Mouse (Mus musculus) cerebellum, postnatal 10 days (tissue): ENCODE results near the gene Smcp.
A peak's percentile ranks its signal among the peaks of the same experiment; 100 is the strongest.

Experiments
- DNase-seq, 2 experiments: peaks; one replicate each; pipeline ENCODE4 v3.0.0; 2021; ENCODE audit warnings: mixed read lengths in 2 of 2

The Smcp gene

DNA sequence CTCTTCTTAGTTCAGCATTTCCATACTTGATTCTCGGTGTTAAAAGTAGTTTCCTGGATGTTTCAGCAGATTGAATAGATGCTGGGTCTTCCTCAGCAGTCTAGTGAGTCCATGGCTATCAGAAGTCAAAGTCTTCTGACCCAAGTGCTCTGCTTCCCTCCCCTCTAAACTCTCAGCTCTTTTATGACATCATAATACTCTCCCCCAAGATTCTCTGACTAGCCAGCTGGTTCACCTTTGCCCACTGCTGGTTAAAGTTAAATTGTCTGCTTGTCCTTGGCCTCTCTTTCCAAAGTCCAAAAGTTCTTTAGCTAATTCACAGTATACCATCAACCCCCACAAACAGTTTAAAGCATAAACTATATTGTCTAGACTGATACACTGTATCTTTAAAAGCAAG, at the start of gene Smcp:
Gene Smcp, minus strand, starts transcription at position 140 of the 400 bp plus-strand sequence.
- no peak for DNase-seq

DNA sequence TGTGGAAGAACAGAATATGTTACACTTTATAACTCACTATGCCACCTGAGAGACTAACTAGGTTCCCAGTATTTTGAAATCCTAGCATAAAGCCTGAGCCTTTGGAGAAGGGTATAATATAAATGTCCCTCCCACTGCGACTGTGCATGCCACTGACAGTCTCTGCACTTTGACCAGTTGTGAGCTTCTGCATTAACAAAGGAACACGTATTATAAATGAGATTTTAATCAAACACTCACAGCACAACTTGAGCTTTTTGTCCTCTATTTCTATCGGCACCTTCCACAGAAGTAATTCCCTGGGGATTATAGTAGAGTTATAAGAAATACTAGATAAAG, 49.8 kb upstream of the Smcp start:
- DNase-seq: no peak

DNA sequence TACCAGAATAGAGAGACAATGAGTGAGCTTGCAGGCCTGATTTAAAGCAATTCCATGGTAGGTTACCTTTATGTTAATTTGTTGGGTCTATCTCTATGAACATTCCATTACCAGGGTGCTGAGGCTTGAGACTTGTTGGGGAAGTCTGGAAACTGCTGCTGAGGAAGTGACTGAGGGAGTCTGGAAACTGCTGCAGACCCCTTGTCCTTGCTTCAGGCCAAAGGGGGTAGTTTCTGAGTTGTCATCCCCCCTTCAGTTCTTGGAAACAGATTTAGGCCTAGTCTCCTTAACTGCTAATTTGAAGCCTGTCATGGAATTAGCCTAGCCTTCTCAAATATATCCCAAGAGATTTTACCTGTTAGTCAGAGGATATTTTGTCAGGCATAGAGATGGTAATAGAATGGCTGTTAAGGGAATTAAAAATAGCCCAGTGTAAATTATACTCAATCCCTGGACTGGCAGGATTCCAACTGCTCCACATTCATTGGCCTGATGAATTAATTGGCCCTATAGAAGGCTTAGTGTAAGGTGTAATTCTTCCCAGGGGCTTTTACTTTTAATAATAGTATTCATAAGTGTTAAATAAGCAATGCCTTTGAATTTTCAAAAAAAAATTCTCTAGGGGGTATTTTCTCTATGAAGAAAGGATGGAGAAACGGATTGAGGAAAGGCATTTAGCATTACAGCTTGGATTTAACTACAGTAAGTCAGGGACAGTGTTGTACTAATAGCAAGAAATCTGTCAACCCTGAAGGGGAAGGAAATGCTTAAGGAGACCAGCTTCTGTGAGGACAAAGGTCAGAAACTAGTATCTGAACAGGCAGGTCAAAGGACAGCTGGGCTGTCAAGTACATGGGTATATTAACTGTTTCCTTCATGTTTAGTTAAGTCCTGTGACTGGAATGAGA, 49.2 kb upstream of the Smcp start:
- DNase-seq: peak; percentile 4 to 7

DNA sequence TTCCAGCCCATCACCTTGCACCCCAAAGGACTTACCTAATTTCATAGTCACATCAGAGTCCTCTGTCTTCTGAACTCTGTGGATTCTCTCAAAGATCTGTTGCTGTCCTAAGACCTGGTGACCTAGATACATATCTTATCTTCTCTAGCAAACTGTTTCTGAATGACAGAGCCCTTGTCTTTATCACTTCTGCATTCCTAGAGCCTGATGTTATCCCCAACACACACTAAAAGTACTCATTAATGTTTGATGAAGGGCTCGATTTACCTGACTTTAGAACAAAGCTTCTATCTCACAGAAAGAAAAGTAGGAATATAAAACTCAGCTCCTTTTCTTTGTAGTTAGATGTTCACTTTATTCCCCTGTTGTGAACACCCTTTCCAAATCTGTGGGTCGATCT, 32.8 kb upstream of the Smcp start, which contains the start of gene Lce6a:
Gene Lce6a, minus strand, starts transcription at position 101 of the 400 bp plus-strand sequence.
- no peak for DNase-seq

DNA sequence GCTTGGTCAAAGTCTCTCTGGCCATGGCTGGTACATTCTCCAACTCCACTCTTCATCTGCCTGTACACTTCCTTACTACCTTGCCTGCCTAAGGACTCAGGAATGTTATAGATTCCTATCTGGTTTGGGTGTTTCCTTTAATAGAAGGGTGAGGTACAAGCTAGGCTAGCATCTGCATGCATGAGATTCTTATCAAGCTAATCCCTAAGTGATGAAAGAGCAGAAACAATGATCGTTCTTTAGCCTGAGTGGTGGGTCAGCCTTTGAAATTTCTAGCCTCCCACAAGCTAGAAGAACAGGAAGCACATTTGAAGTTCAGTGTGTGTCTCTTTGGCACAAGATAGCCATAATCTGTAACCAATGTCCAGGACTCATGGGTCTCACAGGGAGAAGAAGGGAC, 21.0 kb upstream of the Smcp start:
- no peak for DNase-seq

DNA sequence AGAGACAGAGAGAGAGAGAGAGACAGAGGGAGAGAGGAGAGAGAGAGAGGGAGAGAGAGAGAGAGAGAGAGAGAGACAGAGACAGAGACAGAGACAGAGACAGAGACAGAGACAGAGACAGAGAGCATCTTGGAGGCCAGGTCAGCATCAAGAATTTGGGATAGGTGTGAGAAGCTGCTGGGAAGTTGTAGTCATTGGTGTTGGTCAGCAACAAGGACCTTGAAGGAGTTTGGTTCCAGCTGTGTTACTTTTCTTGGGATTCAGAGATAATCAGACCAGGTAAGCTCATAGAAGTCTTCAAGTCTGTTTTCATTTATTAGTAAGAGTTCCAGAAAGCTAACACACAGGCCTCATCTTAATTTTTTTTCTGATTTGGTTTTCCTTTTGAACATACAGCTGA, 18.6 kb upstream of the Smcp start, which contains the start of gene 2210017I01Rik:
Gene 2210017I01Rik, minus strand, starts transcription at position 101 of the 400 bp plus-strand sequence.
- DNase-seq: no peak

GRCm38 (mm10) chr3:92602169-92602568, 13.4 kb upstream of the Smcp start:
- peak in 1 of 2 experiments; percentile 36 for DNase-seq

DNA sequence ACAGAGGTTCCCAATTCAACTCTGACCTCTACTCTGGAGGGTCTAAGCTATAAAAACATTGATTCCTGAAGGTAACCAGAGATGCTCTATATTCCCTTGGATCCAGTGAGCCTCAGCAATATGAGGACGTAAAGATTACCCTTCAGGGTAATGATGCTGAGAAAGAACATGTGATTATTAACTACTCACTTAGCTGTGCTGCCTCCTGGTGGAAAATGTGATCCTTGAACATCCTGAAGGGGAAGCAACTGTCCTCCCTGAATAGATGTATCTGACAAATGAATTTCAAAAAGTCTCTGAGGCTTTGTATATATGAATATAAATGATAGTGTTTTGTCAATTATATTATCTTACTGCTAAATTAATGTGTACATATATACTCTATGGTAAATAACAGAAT, 11.7 kb upstream of the Smcp start:
- no peak for DNase-seq

DNA sequence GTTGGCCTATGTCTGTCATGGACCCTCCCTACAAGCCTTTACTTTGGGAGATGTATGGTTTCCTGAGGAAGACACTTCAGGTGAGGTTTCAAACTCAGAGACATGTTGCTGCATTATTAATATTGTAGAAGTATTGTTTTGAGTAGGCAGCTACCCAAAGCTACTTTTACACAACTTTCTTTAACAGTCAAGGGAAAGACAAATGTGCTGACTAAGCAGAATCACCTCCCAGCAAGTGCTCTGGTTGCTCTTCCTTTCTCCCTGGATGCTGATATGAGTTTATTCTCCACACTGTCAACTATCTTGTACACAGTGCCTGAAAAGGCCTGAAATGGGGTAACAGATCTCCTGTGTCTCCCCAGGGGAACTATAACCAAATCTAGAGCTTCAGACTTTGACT, 11.2 kb upstream of the Smcp start:
- DNase-seq: no peak

DNA sequence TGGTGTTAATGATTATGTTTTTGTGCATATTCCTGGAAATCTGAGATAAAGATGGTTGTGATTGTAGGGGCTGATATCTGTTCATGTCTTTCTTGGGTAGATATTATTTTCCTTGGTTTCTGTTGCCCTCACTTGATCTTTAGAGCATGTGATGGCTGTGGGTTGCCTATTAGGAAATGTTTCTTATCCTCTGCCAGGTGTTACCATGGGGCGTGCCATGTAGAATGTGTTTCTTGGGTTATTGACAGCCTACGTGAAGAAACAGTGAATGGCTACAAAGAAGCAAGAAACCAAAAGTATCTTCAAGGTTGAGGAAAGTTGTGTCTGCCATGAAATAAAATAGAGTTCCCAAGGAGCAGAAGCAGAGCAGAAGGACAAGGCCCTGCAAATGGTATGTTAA, 9.6 kb upstream of the Smcp start:
- DNase-seq: no peak

DNA sequence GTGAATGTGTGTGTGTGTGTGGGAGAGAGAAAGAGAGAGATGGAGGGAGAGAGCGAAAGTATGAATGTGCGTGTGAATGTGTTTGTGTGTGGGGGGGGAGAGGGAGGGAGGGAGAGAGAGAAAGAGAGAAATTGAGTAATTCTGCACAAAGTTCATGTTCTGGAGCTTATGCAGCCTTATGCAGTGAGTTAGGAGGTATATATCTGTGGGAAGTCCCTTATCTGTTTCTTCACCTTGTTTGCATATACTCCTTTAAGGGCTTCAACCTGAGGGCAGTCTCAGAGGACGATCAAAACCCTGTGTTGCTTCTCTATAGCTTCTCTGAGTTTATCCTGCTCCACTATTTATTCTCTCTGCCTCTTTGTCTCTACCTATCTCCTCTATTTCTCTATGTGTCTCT, 1.6 kb downstream of the Smcp start:
- no peak for DNase-seq

- DNase-seq: no peak
Measured at GRCm38 (mm10) chr3:92585055-92585454, 3.7 kb downstream of the Smcp start.

DNA sequence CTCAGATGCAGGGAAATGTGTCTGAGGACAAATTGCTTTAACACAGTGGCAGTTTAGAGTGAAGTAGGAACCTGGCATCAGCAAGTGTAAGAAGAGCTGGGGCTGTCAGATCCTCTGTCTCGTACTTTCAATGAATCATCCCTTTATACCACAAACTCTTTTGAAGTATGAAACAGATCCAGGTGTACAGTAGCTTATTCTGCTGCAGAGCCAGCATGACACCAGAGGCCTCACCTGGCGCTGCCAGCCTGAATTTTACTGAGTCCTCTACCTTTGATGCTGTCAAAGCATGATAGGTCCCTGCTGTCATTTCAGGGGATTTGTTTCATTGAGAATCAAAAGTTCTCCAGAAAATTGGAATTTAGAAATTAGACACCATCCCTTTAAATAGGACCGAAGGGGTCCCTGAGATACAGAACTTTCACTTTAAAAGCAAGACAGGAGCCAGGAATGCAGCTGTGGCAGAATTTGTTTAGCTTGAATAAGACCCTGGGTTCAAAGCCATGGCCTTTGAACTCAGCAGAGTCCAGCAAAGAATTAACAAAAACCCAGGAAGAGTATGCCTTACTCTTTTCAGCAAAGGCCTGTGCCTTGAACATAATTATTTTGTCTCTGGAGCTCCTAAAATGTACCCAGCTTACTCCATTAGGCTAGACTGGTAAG, 5.5 kb downstream of the Smcp start:
- DNase-seq: no peak

DNA sequence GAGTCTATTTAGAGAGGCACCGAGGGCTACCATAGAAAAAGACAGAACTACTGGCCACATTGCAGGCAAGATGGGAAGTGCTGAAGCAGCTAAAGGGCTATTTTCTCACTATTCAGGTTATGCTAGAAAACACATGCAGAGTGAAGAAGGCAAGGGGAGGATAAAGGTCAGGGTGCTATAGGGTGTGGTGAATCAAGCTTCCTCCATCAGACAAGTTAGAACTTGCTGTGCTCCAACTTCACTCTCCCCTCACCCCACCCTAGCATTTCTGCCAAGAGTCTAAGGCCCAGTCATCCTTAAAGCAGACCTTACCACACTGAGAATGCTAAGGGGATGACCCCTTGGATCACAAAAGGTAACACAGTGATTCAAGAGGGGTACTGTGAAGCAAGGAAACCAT, 9.3 kb downstream of the Smcp start:
- DNase-seq: no peak

GRCm38 (mm10) chr3:92578652-92579413, 10.0 kb downstream of the Smcp start:
- no peak for DNase-seq

DNA sequence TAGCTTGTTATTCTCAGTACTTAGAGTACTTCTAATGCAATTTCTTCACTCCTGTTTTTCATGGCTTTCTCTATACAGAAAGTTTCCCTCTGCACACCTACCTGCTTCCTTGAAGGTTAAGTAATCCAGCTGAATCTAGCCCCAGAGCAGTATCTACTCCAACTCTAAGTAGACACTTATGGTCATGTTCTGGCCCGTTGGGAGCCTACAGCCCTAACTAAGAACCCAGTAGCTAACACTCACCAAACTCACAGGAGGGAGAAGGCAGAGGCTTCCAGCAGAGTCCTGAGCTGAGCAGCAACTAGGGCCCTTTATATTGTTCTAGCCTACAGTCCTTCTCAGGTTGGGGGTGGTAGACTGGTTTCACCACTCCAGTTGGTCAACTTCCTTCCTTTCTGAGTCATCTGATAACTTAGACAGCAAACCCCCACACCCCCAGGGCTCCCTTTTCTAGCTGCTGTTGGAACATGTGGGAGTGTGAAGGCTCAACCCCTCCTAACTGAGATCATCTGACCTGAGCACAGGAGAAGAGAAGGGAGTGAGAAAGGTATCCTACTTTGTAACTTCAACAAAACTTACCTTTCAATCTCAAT, 15.3 kb downstream of the Smcp start, which contains the start of gene Ivl:
Gene Ivl, minus strand, starts transcription at position 287 of the 593 bp plus-strand sequence.
- DNase-seq: no peak

DNA sequence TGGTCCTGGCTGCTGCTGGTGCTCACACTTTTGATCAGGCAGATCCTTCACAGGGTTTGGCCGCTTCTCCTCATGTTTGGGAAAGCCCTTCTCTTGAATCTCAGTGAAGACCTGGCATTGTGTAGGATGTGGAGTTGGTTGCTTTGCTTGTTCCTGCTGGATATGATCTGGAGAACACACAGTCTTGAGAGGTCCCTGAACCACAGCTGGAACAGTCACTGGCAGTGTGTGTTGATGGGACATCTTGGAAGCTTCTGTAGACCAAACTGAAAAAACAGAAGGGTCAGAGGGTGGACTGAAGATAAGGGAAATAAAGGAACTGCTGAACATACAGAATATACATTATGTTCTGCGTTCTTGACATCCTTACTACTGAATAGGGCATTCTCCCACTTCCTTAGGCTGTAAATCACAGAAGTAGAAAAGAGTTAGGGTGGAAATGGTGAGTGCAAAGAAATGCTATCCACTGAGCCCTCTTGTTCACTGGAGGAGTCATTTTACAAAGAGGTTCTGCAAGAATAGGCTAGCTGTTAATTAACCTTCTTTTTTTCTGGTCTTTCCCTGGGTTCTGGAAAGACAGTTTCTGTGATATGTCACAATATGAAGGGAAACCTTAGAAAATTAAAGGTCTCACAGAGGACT, 16.2 kb downstream of the Smcp start:
- no peak for DNase-seq

DNA sequence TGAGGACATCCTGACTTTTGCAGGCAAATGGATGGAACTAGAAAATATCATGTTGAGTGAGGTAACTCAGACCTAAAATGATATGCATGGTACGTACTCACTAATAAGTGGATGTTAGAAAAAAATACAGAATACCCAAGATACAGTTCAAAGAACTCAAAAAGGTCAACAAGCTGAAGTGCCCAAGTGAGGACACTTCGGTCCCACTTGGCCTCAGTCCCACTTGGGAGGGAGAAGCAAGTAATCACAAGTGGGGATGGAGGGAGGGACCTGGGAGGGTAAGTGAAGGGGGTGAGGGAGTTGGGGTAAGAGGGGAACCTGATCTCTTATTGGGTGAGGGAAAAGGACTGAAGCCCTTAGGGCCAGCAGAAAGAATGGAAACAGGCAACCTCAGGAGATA, 20.0 kb downstream of the Smcp start:
- no peak for DNase-seq

GRCm38 (mm10) chr3:92565418-92565817, 23.4 kb downstream of the Smcp start:
- no peak for DNase-seq

DNA sequence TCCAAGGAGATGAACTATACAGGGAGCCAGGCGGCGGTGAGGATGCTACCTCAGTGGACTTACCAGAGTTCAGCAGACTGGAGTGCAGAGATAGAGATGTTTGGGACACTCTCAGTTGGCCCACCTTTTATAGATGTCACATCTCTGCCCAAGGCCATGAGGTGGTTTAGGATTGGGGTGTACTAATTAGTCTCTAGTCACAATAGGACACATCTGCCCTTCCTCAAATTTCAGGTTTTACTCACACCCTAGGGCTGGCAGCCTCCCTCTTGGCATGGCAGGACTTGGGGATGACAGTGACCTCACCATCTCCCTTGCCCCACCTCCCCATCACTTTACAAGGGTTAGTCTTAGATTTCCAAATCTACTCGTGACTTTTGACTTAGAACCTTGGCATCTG, 54.4 kb downstream of the Smcp start, which contains the start of gene 2310046K23Rik:
Gene 2310046K23Rik, minus strand, starts transcription at position 101 of the 400 bp plus-strand sequence.
- no peak for DNase-seq
